Mouse (Mus musculus) myocyte (in vitro differentiated cells): ENCODE measurements around the gene Crat. TPM values are rescaled to one million over a fixed set of nuclear protein-coding genes. Genes with fewer than 3 reads are reported as not detected.

Source experiments
- H3K27me3 ChIP-seq: one replicate; pipeline ENCODE4 v1.6.1; 2011; ENCODE audit not compliant: control insufficient read depth, insufficient read depth, insufficient read length
- H3K36me3 ChIP-seq: one replicate; pipeline ENCODE4 v1.6.1; 2011; ENCODE audit not compliant: control insufficient read depth, insufficient read depth
- H3K4me2 ChIP-seq: one replicate; pipeline ENCODE4 v1.6.1; 2011; ENCODE audit warnings: low read depth, control low read depth
- H3K4me3 ChIP-seq: one replicate; pipeline ENCODE4 v1.5.1; 2011; ENCODE audit warnings: mild to moderate bottlenecking, control low read depth, moderate library complexity
- H3K79me2 ChIP-seq: one replicate; pipeline ENCODE4 v1.6.1; 2011; ENCODE audit not compliant: control insufficient read depth, insufficient read depth
- H3ac ChIP-seq: one replicate; pipeline ENCODE4 v1.6.1; 2011; ENCODE audit not compliant: control insufficient read depth, insufficient read length
- CEBPB ChIP-seq: IDR thresholded peaks from 2 replicates; pipeline ENCODE4 v1.6.1; 2011; ENCODE audit warnings: mild to moderate bottlenecking, moderate library complexity; ENCODE audit not compliant: poor library complexity, insufficient read depth, severe bottlenecking
- E2F4 ChIP-seq: IDR thresholded peaks from one replicate; pipeline ENCODE4 v1.6.1; 2011; ENCODE audit warnings: mild to moderate bottlenecking, control low read depth, moderate library complexity; ENCODE audit not compliant: insufficient read depth
- MAX ChIP-seq: IDR thresholded peaks from one replicate; pipeline ENCODE4 v1.6.1; 2011; ENCODE audit warnings: low read depth, mild to moderate bottlenecking, control low read depth
- MYOD1 ChIP-seq, 3 experiments: IDR thresholded peaks; one replicate each; pipeline ENCODE4 v1.6.1; 2011; ENCODE audit warnings: control low read depth in 2 of 3, low read depth in 2 of 3, mild to moderate bottlenecking in 2 of 3, moderate library complexity in 1 of 3; ENCODE audit not compliant: insufficient read length in 2 of 3, control insufficient read depth in 1 of 3
- MYOG ChIP-seq, 3 experiments: IDR thresholded peaks; one replicate each; pipeline ENCODE4 v1.6.1; 2011; ENCODE audit warnings: control low read depth in 2 of 3, low read depth in 2 of 3, mild to moderate bottlenecking in 2 of 3; ENCODE audit not compliant: insufficient read length in 2 of 3, control insufficient read depth in 1 of 3, insufficient read depth in 1 of 3
- POLR2A ChIP-seq: IDR thresholded peaks from one replicate; pipeline ENCODE4 v1.6.1; 2011; ENCODE audit warnings: low read depth, mild to moderate bottlenecking, control low read depth, moderate library complexity; ENCODE audit not compliant: insufficient read length
- POLR2AphosphoS2 ChIP-seq: IDR thresholded peaks from one replicate; pipeline ENCODE4 v1.6.1; 2011; ENCODE audit warnings: low read depth, control low read depth; ENCODE audit not compliant: insufficient read length
- REST ChIP-seq: IDR thresholded peaks from one replicate; pipeline ENCODE4 v1.6.1; 2011; ENCODE audit warnings: mild to moderate bottlenecking, control low read depth, moderate library complexity; ENCODE audit not compliant: insufficient read depth, insufficient read length
- SRF ChIP-seq: IDR thresholded peaks from one replicate; pipeline ENCODE4 v1.6.1; 2011; ENCODE audit warnings: low read depth; ENCODE audit not compliant: control insufficient read depth, insufficient read length
- TCF12 ChIP-seq: IDR thresholded peaks from one replicate; pipeline ENCODE4 v1.6.1; 2011; ENCODE audit warnings: mild to moderate bottlenecking, control low read depth; ENCODE audit not compliant: poor library complexity, insufficient read depth, severe bottlenecking
- TCF3 ChIP-seq: IDR thresholded peaks from one replicate; pipeline ENCODE4 v1.6.1; 2011; ENCODE audit warnings: low read depth, control low read depth; ENCODE audit not compliant: insufficient read length
- USF1 ChIP-seq: IDR thresholded peaks from one replicate; pipeline ENCODE4 v1.6.1; 2011; ENCODE audit warnings: low read depth, mild to moderate bottlenecking, control low read depth, moderate library complexity
- polyA plus RNA-seq: library from polyadenylated mRNA; unstranded; fragments of >200 nt; fragmentation: generic; extraction: Trizol; gene quantifications from one replicate; pipeline ENCODE4 v1.2.1, GENCODE M21; 2012; ENCODE audit warnings: missing spikeins

Crat gene
- polyA plus RNA-seq, 1 experiment: 42.2 TPM

GRCm38 (mm10) chr2:30386913-30387312 is 28.7 kb downstream of the Crat start:
- no peaks in the 10 kb centered on the region for H3K79me2 ChIP-seq
- H3ac ChIP-seq: no peak overlapping the region
- no peak overlapping the region for H3K4me3 ChIP-seq
- H3K4me2 ChIP-seq: no peak overlapping the region
- H3K27me3 ChIP-seq: no peaks in the 10 kb centered on the region
- no peaks in the 10 kb centered on the region for H3K36me3 ChIP-seq
- TF ChIP-seq POLR2AphosphoS2: peak; percentile 70
- TF ChIP-seq REST: no peak
- TF ChIP-seq SRF: no peak

GRCm38 (mm10) chr2:30385591-30385990 is 30.0 kb downstream of the Crat start:
- Histone ChIP-seq H3K4me3 (no peak overlapping the region), H3K4me2 (no peak overlapping the region), H3ac (no peak overlapping the region), H3K36me3 (no peaks in the 10 kb centered on the region), H3K79me2 (no peaks in the 10 kb centered on the region), H3K27me3 (no peaks in the 10 kb centered on the region)
- TF ChIP-seq POLR2A (no peak), MAX (no peak), USF1 (no peak), POLR2AphosphoS2 (no peak), CEBPB (no peak), REST (no peak), TCF3 (no peak), TCF12 (no peak), E2F4 (no peak), MYOD1 (IDR thresholded peaks at IDR 0.05; ENCODE audit: control insufficient read depth in 1 of 3, insufficient read length in 2 of 3, low read depth in 2 of 3) (no peak), SRF (no peak)

GRCm38 (mm10) chr2:30384814-30385213 is 30.8 kb downstream of the Crat start:
- H3K27me3 ChIP-seq: no peaks in the 10 kb centered on the region
- H3K79me2 ChIP-seq: no peaks in the 10 kb centered on the region
- no peak overlapping the region for H3K4me3 ChIP-seq
- H3K4me2 ChIP-seq: no peak overlapping the region
- H3K36me3 ChIP-seq: no peaks in the 10 kb centered on the region
- H3ac ChIP-seq: no peak overlapping the region
- TF ChIP-seq POLR2AphosphoS2 (no peak), REST (no peak), MYOG (IDR thresholded peaks at IDR 0.05; ENCODE audit: control insufficient read depth in 1 of 3, insufficient read depth in 1 of 3, insufficient read length in 2 of 3, low read depth in 2 of 3) (peak; percentile 50 to 96 (median 87)), SRF (no peak), MYOD1 (IDR thresholded peaks at IDR 0.05; ENCODE audit: control insufficient read depth in 1 of 3, insufficient read length in 2 of 3, low read depth in 2 of 3) (peak; percentile 14 to 95 (median 90)), CEBPB (no peak), E2F4 (no peak), USF1 (no peak), POLR2A (no peak), MAX (no peak), TCF3 (peak; percentile 76), TCF12 (peak; percentile 37)

GRCm38 (mm10) chr2:30381377-30381725 is 34.3 kb downstream of the Crat start:
- no peaks in the 10 kb centered on the region for H3K27me3 ChIP-seq
- peaks cover 6% of the 10 kb centered on the region for H3K36me3 ChIP-seq

GRCm38 (mm10) chr2:30380564-30381376 is 34.8 kb downstream of the Crat start:
- peaks cover 6% of the 10 kb centered on the region for H3K36me3 ChIP-seq
- no peaks in the 10 kb centered on the region for H3K79me2 ChIP-seq
- H3K27me3 ChIP-seq: no peaks in the 10 kb centered on the region
- TF ChIP-seq MAX (no peak), TCF12 (no peak), USF1 (no peak), SRF (no peak), MYOG (IDR thresholded peaks at IDR 0.05; ENCODE audit: control insufficient read depth in 1 of 3, insufficient read depth in 1 of 3, insufficient read length in 2 of 3, low read depth in 2 of 3) (no peak), E2F4 (no peak), TCF3 (no peak), MYOD1 (IDR thresholded peaks at IDR 0.05; ENCODE audit: control insufficient read depth in 1 of 3, insufficient read length in 2 of 3, low read depth in 2 of 3) (no peak), POLR2A (no peak), CEBPB (no peak), POLR2AphosphoS2 (no peak), REST (no peak)
- no peak overlapping the region for H3K4me2 ChIP-seq
- no peak overlapping the region for H3ac ChIP-seq
- H3K4me3 ChIP-seq: no peak overlapping the region

More at GRCm38 (mm10) chr2:30381377-30381725, 34.3 kb downstream of the Crat start:
- TF ChIP-seq REST (no peak), POLR2A (no peak), MYOD1 (IDR thresholded peaks at IDR 0.05; ENCODE audit: control insufficient read depth in 1 of 3, insufficient read length in 2 of 3, low read depth in 2 of 3) (no peak), SRF (no peak), CEBPB (no peak)
- H3K4me2 ChIP-seq: no peak overlapping the region
- H3ac ChIP-seq: no peak overlapping the region
- H3K4me3 ChIP-seq: no peak overlapping the region
- H3K79me2 ChIP-seq: no peaks in the 10 kb centered on the region
